Mouse (Mus musculus): Measurements from ENCODE around the gene Kifc3. TPM values are rescaled to one million over a fixed set of nuclear protein-coding genes. Genes with fewer than 3 reads are reported as not detected.
"Not testable (repeated sequence)": the region's sequence is repeated elsewhere in the genome, so short reads cannot be mapped to it uniquely, and the experiment has no call there.

Gene Kifc3
- total and polyA plus RNA-seq, 3 experiments, result 10.6 to 19.1 TPM; not detected in 1

DNA sequence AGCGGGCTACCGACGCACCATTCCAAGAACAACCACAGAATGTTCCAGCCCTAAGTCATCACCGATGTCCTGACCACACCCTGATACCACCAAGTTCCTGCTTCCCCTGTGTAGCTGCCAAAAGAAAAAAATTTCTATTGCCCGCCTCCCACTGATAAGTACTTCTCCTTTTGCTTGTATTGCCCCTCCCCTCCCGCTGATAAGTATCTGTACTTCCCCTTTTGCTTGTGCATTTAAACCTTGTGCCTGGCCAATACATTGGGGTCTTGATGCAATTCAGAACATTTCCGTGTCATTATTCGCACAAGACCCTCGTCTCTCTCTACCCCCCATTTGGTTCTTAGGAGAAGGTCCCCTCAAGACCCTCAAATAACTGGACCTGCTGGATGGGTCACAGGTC is 27.5 kb upstream of the Kifc3 start:
- not testable (repeated sequence) for H3K79me2 ChIP-seq (ENCODE audit: control insufficient read depth, insufficient read depth, low read length, poor library complexity); H3K27me3 ChIP-seq (ENCODE audit: control insufficient read depth in 1 of 2, insufficient read depth in 2 of 2, low read length in 2 of 2); H3K4me3 ChIP-seq (ENCODE audit: control insufficient read depth in 1 of 2, insufficient read depth in 1 of 2, low read depth in 2 of 2, low read length in 2 of 2); H3K9ac ChIP-seq (ENCODE audit: control insufficient read depth, low read depth, low read length, poor library complexity, severe bottlenecking); H3K4me1 ChIP-seq (ENCODE audit: control insufficient read depth in 1 of 2, insufficient read depth in 2 of 2, low read length in 2 of 2); H3K36me3 ChIP-seq (ENCODE audit: control insufficient read depth in 1 of 2, insufficient read depth in 2 of 2, low read length in 2 of 2); H3K9me3 ChIP-seq (replicated peaks; ENCODE audit: insufficient read depth, low read length)
- TF ChIP-seq ZNF384 (IDR thresholded peaks at IDR 0.05; ENCODE audit: low read depth, low read length) (peak; percentile 85), EP300 (IDR thresholded peaks at IDR 0.05; ENCODE audit: low read depth in 1 of 2, low read length in 2 of 2) (peak; percentile 71 to 72), SIN3A (IDR thresholded peaks at IDR 0.05; ENCODE audit: low read length) (0 out of 2 replicates have a peak, but pooled peaks have one; percentile 13), RCOR1 (IDR thresholded peaks at IDR 0.05; ENCODE audit: low read depth, low read length) (peak; percentile 30; the same call in 1 of the 2 replicates), TAL1 (IDR thresholded peaks at IDR 0.05; ENCODE audit: low read length) (0 out of 2 replicates have a peak, but pooled peaks have one; percentile 4), HCFC1 (IDR thresholded peaks at IDR 0.05; ENCODE audit: low read depth, low read length) (peak; percentile 56), E2F4 (IDR thresholded peaks at IDR 0.05; ENCODE audit: borderline replicate concordance, low read depth, low read length) (peak; percentile 73; the same call in 1 of the 2 replicates), ETS1 (IDR thresholded peaks at IDR 0.05; ENCODE audit: low read depth, low read length) (peak; percentile 47), MAZ (IDR thresholded peaks at IDR 0.05; ENCODE audit: low read depth, low read length) (0 out of 2 replicates have a peak, but pooled peaks have one; percentile 28), GATA1 (IDR thresholded peaks at IDR 0.05; ENCODE audit: low read depth, low read length) (peak; percentile 71)
- peak overlapping the region; percentile 68 for H3K27ac ChIP-seq (ENCODE audit: control insufficient read depth, low read depth, low read length)
- peak; percentile 85 for DNase-seq (ENCODE audit: low read depth, low spot score)

DNA sequence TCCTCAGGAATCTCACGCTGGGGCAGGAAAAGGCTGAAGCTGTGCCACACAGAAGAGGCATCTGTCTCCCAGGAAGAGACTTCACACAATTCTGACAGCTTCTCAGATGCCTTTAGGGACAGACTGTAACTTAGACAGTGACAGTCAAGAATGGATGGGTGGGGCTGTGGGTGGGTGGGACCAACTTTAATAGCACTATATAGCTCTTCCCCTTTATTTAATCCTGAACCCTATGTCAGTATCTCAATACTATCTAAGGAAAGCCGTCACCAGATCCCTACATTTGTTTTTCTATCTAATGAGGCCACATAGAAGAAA is 24.5 kb upstream of the Kifc3 start:
- TF ChIP-seq NELFE (IDR thresholded peaks at IDR 0.05; ENCODE audit: low read depth, low read length) (no peak), NRF1 (IDR thresholded peaks at IDR 0.05; ENCODE audit: insufficient read depth, low read depth, low read length, poor library complexity, severe bottlenecking) (no peak), BHLHE40 (IDR thresholded peaks at IDR 0.05; ENCODE audit: borderline replicate concordance, low read depth, low read length) (no peak), MEF2A (IDR thresholded peaks at IDR 0.05; ENCODE audit: extremely low read depth, insufficient replicate concordance, low read depth, low read length, poor library complexity, severe bottlenecking) (no peak), GABPA (IDR thresholded peaks at IDR 0.05; ENCODE audit: low read depth, low read length) (no peak), ELF1 (IDR thresholded peaks at IDR 0.05; ENCODE audit: low read depth, low read length) (no peak), CHD1 (IDR thresholded peaks at IDR 0.05; ENCODE audit: low read depth, low read length) (no peak)
- Histone ChIP-seq H3K4me3 (ENCODE audit: control insufficient read depth in 1 of 2, insufficient read depth in 1 of 2, low read depth in 2 of 2, low read length in 2 of 2) (no peak overlapping the region), H3K9me3 (replicated peaks; ENCODE audit: insufficient read depth, low read length) (no peaks in the 10 kb centered on the region), H3K36me3 (ENCODE audit: control insufficient read depth in 1 of 2, insufficient read depth in 2 of 2, low read length in 2 of 2) (peaks cover 0 to 17% of the 10 kb centered on the region in 2 experiments; a peak in 2 of 4 replicates), H3K4me1 (ENCODE audit: control insufficient read depth in 1 of 2, insufficient read depth in 2 of 2, low read length in 2 of 2) (peaks cover 16 to 22% of the 10 kb centered on the region in 2 experiments; a peak in 3 of 4 replicates), H3K27me3 (ENCODE audit: control insufficient read depth in 1 of 2, insufficient read depth in 2 of 2, low read length in 2 of 2) (no peaks in the 10 kb centered on the region), H3K79me2 (ENCODE audit: control insufficient read depth, insufficient read depth, low read length, poor library complexity) (no peaks in the 10 kb centered on the region), H3K27ac (ENCODE audit: control insufficient read depth, low read depth, low read length) (no peak overlapping the region), H3K9ac (ENCODE audit: control insufficient read depth, low read depth, low read length, poor library complexity, severe bottlenecking) (no peak overlapping the region)
- no peak for DNase-seq (ENCODE audit: low read depth, low spot score)

Measured in MEL (cell line).